Mouse (Mus musculus): Measurements from ENCODE around the gene Mthfd1.

GRCm38 (mm10) chr12:76280556-76280955 is 25.5 kb downstream of the Mthfd1 start:
- no peak for TF ChIP-seq MAFK (IDR thresholded peaks at IDR 0.05; ENCODE audit: insufficient read depth, low read depth, low read length)
- TF ChIP-seq HCFC1 (IDR thresholded peaks at IDR 0.05; ENCODE audit: borderline replicate concordance, insufficient read depth, low read length): no peak

All from ES-E14 (cell line).